Mouse (Mus musculus) CH12.LX (cell line): Measurements from ENCODE around the gene Mapk11. TPM values are rescaled to one million over a fixed set of nuclear protein-coding genes. Genes with fewer than 3 reads are reported as not detected.

ENCODE experiments used
- DNase-seq: peaks from one replicate; pipeline ENCODE4 v3.0.0-alpha.2; 2013; ENCODE audit errors: extremely low read depth
- H3K27ac ChIP-seq: 2 replicates; pipeline ENCODE4 v1.5.1; 2012; ENCODE audit warnings: low read depth, mild to moderate bottlenecking, control low read depth, moderate library complexity; ENCODE audit not compliant: insufficient read depth
- H3K27me3 ChIP-seq: replicated peaks from 2 replicates; pipeline ENCODE3; 2012; ENCODE audit warnings: inconsistent platforms
- H3K36me3 ChIP-seq, 2 experiments: replicated peaks in 1 of 2; 2 replicates each; pipeline versions ENCODE3 to v1.6.1; 2012; ENCODE audit warnings: inconsistent platforms in 1 of 2, low read length in 1 of 2, mild to moderate bottlenecking in 1 of 2, mixed read lengths in 1 of 2, moderate library complexity in 1 of 2; ENCODE audit not compliant: control insufficient read depth in 1 of 2, insufficient read depth in 1 of 2
- H3K4me1 ChIP-seq, 2 experiments: 2 replicates each; pipeline ENCODE4 v1.6.1; 2012; ENCODE audit warnings: inconsistent platforms in 1 of 2, moderate library complexity in 1 of 2; ENCODE audit not compliant: insufficient read depth in 2 of 2, control insufficient read depth in 1 of 2
- H3K4me2 ChIP-seq: 2 replicates; pipeline ENCODE4 v1.6.1; 2012; ENCODE audit warnings: low read depth, mild to moderate bottlenecking, control low read depth; ENCODE audit not compliant: poor library complexity, insufficient read depth, severe bottlenecking
- H3K4me3 ChIP-seq, 3 experiments: fragments of 150-350 bp in 1 of 3; sonication (generic) in 1 of 3; replicated peaks in 1 of 3; 2 replicates each; pipeline versions ENCODE3 to v1.5.1; 2011 to 2012; ENCODE audit warnings: low read depth in 2 of 3, low read length in 2 of 3, mild to moderate bottlenecking in 2 of 3, moderate library complexity in 2 of 3, control low read depth in 1 of 3, improper control_type of control experiment in 1 of 3, inconsistent platforms in 1 of 3, mixed read lengths in 1 of 3; ENCODE audit not compliant: poor library complexity in 1 of 3
- H3K79me2 ChIP-seq: replicated peaks from 2 replicates; pipeline ENCODE4 v1.6.1; 2012; ENCODE audit warnings: mild to moderate bottlenecking, moderate library complexity; ENCODE audit not compliant: control insufficient read depth, poor library complexity, insufficient read depth, severe bottlenecking; ENCODE audit errors: extremely low read depth
- H3K9ac ChIP-seq: 2 replicates; pipeline ENCODE4 v1.6.1; 2012; ENCODE audit warnings: low read depth, mild to moderate bottlenecking, control low read depth, moderate library complexity; ENCODE audit not compliant: insufficient read depth
- H3K9me3 ChIP-seq: replicated peaks from 2 replicates; pipeline ENCODE3; 2012; ENCODE audit warnings: low read length, inconsistent platforms, mixed read lengths
- BHLHE40 ChIP-seq: IDR thresholded peaks from 2 replicates; pipeline ENCODE4 v1.6.1; 2011; ENCODE audit warnings: mild to moderate bottlenecking, low read depth, low read length, improper control_type of control experiment
- CHD2 ChIP-seq: IDR thresholded peaks from 2 replicates; pipeline ENCODE4 v1.6.1; 2011; ENCODE audit warnings: low read length, improper control_type of control experiment
- CTCF ChIP-seq, 2 experiments: IDR thresholded peaks in 1 of 2; conservative IDR thresholded peaks in 1 of 2; 2 replicates each; pipeline ENCODE4 v1.5.1; 2011 to 2012; ENCODE audit warnings: low read depth in 2 of 2, low read length in 2 of 2, improper control_type of control experiment in 1 of 2, inconsistent platforms in 1 of 2, mild to moderate bottlenecking in 1 of 2, moderate library complexity in 1 of 2
- E2F4 ChIP-seq: IDR thresholded peaks from 2 replicates; pipeline ENCODE4 v1.6.1; 2011; ENCODE audit warnings: low read depth, low read length, improper control_type of control experiment; ENCODE audit not compliant: insufficient replicate concordance
- ELF1 ChIP-seq: IDR thresholded peaks from 2 replicates; pipeline ENCODE4 v1.6.1; 2014; ENCODE audit warnings: low read depth, mild to moderate bottlenecking, inconsistent platforms, low read length, improper control_type of control experiment
- EP300 ChIP-seq: IDR thresholded peaks from 2 replicates; pipeline ENCODE4 v1.6.1; 2011; ENCODE audit warnings: low read length, improper control_type of control experiment
- ETS1 ChIP-seq: conservative IDR thresholded peaks from 2 replicates; pipeline ENCODE4 v1.6.1; 2012; ENCODE audit warnings: low read depth, mild to moderate bottlenecking, inconsistent platforms, low read length, improper control_type of control experiment, moderate library complexity
- HCFC1 ChIP-seq: IDR thresholded peaks from 2 replicates; pipeline ENCODE4 v1.6.1; 2012; ENCODE audit warnings: low read depth, mild to moderate bottlenecking, inconsistent platforms, low read length, improper control_type of control experiment
- IRF4 ChIP-seq: IDR thresholded peaks from 2 replicates; pipeline ENCODE4 v1.6.1; 2014; ENCODE audit warnings: low read depth, mild to moderate bottlenecking, inconsistent platforms, low read length, improper control_type of control experiment
- JUN ChIP-seq: IDR thresholded peaks from 2 replicates; pipeline ENCODE4 v1.6.1; 2011; ENCODE audit warnings: low read depth, mild to moderate bottlenecking, low read length, improper control_type of control experiment, moderate library complexity; ENCODE audit not compliant: insufficient read depth
- KAT2A ChIP-seq: IDR thresholded peaks from 2 replicates; pipeline ENCODE4 v1.6.1; 2012; ENCODE audit warnings: low read length, improper control_type of control experiment, inconsistent platforms; ENCODE audit not compliant: insufficient replicate concordance
- MAX ChIP-seq: IDR thresholded peaks from 2 replicates; pipeline ENCODE4 v1.6.1; 2011; ENCODE audit warnings: low read length, improper control_type of control experiment
- MEF2A ChIP-seq: IDR thresholded peaks from 2 replicates; pipeline ENCODE4 v1.6.1; 2014; ENCODE audit warnings: low read depth, mild to moderate bottlenecking, inconsistent platforms, low read length, improper control_type of control experiment, borderline replicate concordance
- MXI1 ChIP-seq: IDR thresholded peaks from 2 replicates; pipeline ENCODE4 v1.6.1; 2011; ENCODE audit warnings: mild to moderate bottlenecking, low read depth, low read length, improper control_type of control experiment
- MYC ChIP-seq: IDR thresholded peaks from 2 replicates; pipeline ENCODE4 v1.6.1; 2011; ENCODE audit warnings: low read depth, mild to moderate bottlenecking, improper control_type of control experiment, low read length
- NELFE ChIP-seq: IDR thresholded peaks from 2 replicates; pipeline ENCODE4 v1.6.1; 2011; ENCODE audit warnings: low read depth, low read length, improper control_type of control experiment
- NRF1 ChIP-seq: IDR thresholded peaks from 2 replicates; pipeline ENCODE4 v1.6.1; 2014; ENCODE audit warnings: low read depth, mild to moderate bottlenecking, inconsistent platforms, low read length, improper control_type of control experiment, moderate library complexity
- SIN3A ChIP-seq: IDR thresholded peaks from 2 replicates; pipeline ENCODE4 v1.6.1; 2012; ENCODE audit warnings: low read length, improper control_type of control experiment, inconsistent platforms
- UBTF ChIP-seq: IDR thresholded peaks from 2 replicates; pipeline ENCODE4 v1.6.1; 2012; ENCODE audit warnings: low read depth, mild to moderate bottlenecking, inconsistent platforms, low read length, improper control_type of control experiment, moderate library complexity
- USF1 ChIP-seq: IDR thresholded peaks from 2 replicates; pipeline ENCODE4 v1.6.1; 2014; ENCODE audit warnings: low read depth, mild to moderate bottlenecking, inconsistent platforms, low read length, improper control_type of control experiment
- USF2 ChIP-seq: conservative IDR thresholded peaks from 2 replicates; pipeline ENCODE4 v1.6.1; 2011; ENCODE audit warnings: low read depth, low read length, improper control_type of control experiment
- dilution Hi-C: fragments of 300-500 bp; cut with MboI; formaldehyde crosslinking; loops from 2 replicates; pipeline ENCODE4 v1.14.3; 2020; ENCODE audit warnings: low sequenced_read_pairs; ENCODE audit not compliant: extremely low pct_unique_long_range_greater_than_20kb, extremely low pct_ligation_motif_present
- in situ Hi-C: fragments of 300-500 bp; cut with MboI; formaldehyde crosslinking; loops from 3 replicates; pipeline ENCODE4 v1.14.3; 2019; ENCODE audit warnings: low sequenced_read_pairs, low pct_ligation_motif_present, low pct_unique_long_range_greater_than_20kb, mixed read lengths
- polyA plus RNA-seq: library from polyadenylated mRNA; unstranded; fragments of >175 nt; gene quantifications from 2 replicates; pipeline ENCODE4 v1.2.1, GENCODE M21; 2012; ENCODE audit warnings: low read depth; ENCODE audit not compliant: insufficient read length
- total RNA-seq, 2 experiments: library from RNA; depleted of rRNA; stranded (reverse); fragments of 300-350 nt in 1 of 2; fragments of >200 nt in 1 of 2; gene quantifications; 2 replicates each; pipeline ENCODE4 v1.2.3; 2012 to 2014

The Mapk11 gene
- total and polyA plus RNA-seq, 3 experiments: 3.9 to 11.4 (median 5.3) TPM

DNA sequence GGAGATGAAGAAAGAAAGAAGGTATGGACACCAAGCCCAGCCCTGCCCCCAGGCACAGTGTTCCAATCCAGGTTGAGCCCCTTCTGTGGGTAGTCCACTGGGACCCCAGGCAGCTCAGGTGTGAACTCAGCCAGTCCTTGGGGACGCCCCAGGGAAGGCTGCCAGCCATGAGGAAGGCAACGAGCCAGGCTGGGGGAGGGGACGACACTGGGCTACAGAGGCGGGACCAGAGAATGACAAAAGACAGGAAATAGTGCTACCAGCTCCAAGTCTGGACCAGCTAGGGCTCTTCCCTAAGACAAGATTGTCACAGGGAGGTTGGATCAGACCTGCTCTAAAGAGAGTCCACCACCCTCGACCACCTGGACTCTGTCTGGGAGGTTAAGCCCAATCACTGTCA, 27.7 kb upstream of the Mapk11 start:
- H3K79me2 ChIP-seq: 0 out of 2 replicates have a peak, but pooled peaks cover 3% of the 10 kb centered on the region
- dilution Hi-C loops: no loop called here
- H3K4me3 ChIP-seq: no peak overlapping the region
- peak overlapping the region; percentile 92 for H3K4me2 ChIP-seq
- in situ Hi-C loops: no loop called here
- H3K36me3 ChIP-seq: peaks cover 0 to 10% of the 10 kb centered on the region in 2 experiments
- peaks cover 1% of the 10 kb centered on the region for H3K27me3 ChIP-seq
- peak; percentile 68 for DNase-seq
- peak overlapping the region; percentile 11; the same call in 1 of the 2 replicates for H3K9ac ChIP-seq
- H3K27ac ChIP-seq: peak overlapping the region; percentile 36; the same call in 1 of the 2 replicates
- H3K9me3 ChIP-seq: peaks cover 8% of the 10 kb centered on the region
- TF ChIP-seq USF1: no peak
- peak; percentile 39; the same call in 1 of the 2 replicates for TF ChIP-seq EP300
- peak; percentile 63 for TF ChIP-seq SIN3A
- TF ChIP-seq MEF2A: 0 out of 2 replicates have a peak, but pooled peaks have one; percentile 50
- TF ChIP-seq CHD2: peak; percentile 79
- no peak for TF ChIP-seq NELFE
- TF ChIP-seq MYC: peak; percentile 48; the same call in 1 of the 2 replicates
- peak; percentile 46; the same call in 1 of the 2 replicates for TF ChIP-seq BHLHE40
- no peak for TF ChIP-seq CTCF (conservative IDR thresholded peaks at IDR 0.05 in 1 of 2, IDR thresholded peaks at IDR 0.05 in 1 of 2; ENCODE audit: low read depth in 2 of 2, low read length in 2 of 2)
- no peak for TF ChIP-seq USF2
- 0 out of 2 replicates have a peak, but pooled peaks have one; percentile 26 for TF ChIP-seq HCFC1
- TF ChIP-seq ELF1: peak; percentile 50; the same call in 1 of the 2 replicates
- no peak for TF ChIP-seq JUN
- TF ChIP-seq NRF1: no peak
- no peak; the same call in 1 of the 2 replicates for TF ChIP-seq ETS1
- 0 out of 2 replicates have a peak, but pooled peaks have one; percentile 29 for TF ChIP-seq KAT2A
- TF ChIP-seq MAX: peak; percentile 59
- 0 out of 2 replicates have a peak, but pooled peaks have one; percentile 15 for TF ChIP-seq UBTF
- TF ChIP-seq MXI1: 0 out of 2 replicates have a peak, but pooled peaks have one; percentile 30
- no peak for TF ChIP-seq E2F4
- TF ChIP-seq IRF4: no peak
- peaks cover 26 to 65% of the 10 kb centered on the region in 2 experiments for H3K4me1 ChIP-seq
